Mouse (Mus musculus): Measurements from ENCODE around the gene Ubqln4.

DNA sequence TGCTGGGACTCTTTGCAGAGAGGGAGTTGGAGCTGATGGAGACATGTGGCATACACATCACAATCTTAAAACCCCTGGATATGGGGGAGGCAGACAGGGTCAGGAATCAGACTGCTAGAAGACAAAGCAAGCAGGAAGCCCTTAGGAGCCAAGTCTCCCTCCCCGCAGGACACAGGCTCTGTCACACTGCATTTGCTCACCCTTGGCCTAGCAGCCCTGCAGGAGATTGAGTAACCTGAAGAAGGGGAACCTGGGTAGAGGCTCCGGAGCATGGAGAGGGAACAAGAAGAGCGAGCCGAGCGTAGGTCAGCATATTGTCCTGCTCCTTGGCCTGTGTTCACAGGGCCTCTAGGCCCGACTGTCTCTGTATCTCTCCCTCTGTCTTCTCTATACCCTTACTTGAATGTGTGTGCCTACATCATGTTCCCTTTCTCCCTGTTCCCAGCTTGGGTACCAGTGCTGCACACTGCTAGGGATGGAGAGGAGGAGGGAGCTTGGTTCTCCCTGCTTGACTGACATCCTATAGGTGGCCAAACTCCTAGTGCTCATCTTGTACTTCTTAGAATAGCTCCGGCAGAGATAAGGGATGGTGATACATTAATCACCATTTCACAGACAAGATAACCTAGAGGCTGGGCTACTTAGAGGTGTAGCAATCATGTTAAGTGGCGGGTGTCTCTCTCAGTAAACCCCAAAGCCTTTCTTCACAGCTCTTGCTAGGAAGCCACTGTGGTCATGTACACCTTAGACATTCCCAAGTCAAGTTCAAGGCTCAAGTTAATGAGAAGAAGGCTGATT lies 64.7 kb downstream of the Ubqln4 start:
- no peak for TF ChIP-seq CTCF (conservative IDR thresholded peaks at IDR 0.05; ENCODE audit: low read length)
- no peak for TF ChIP-seq NANOG (IDR thresholded peaks at IDR 0.05; ENCODE audit: borderline replicate concordance, low read length)

Measured in E14TG2a.4 (cell line).